Mouse (Mus musculus): ENCODE data around the gene Cog3. TPM values are rescaled to one million over a fixed set of nuclear protein-coding genes. Genes with fewer than 3 reads are reported as not detected.

The Cog3 gene
- total RNA-seq, 2 experiments from 2014 or later = 22.9 to 24.8 TPM

DNA sequence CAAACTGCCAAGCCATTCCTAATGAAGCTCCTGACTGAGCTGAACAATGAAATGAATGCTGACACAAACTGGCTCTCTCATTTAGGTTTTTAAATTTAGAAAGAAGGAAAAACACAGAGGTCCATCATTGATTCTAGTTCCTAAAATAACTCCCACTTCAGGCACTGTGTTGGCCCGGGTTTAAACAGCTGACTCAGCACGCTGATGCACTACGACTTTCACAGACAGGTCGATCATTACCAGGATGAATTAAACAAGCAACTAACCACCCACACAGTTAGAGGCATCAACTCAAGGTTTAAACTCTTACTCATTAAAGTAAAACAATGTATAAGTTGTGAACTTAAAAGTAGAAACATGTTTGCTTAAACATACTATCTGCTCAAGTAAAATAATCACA, 47.7 kb downstream of the Cog3 start:
- DNase-seq (ENCODE audit: low spot score in 2 of 2) = no peak

DNA sequence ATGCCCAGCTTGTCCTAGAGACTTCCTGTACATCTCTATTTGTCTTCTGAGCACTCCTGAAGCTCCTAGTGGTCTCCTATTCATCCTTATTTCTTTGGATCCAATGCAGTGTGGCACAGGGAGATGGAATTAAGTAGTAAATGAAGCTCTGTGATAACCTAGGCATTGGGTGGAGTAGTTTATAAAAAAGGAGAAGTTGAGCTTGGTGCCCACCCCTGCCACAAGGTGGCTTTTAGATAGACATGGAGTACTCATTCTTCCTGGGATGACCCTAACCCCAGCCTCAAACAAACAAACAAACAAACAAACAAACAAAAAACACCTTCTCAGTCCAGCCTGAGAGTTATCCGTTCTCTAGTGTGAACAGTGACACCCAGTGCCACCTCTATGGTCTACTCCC, 56.4 kb downstream of the Cog3 start:
- no peak for DNase-seq (ENCODE audit: low spot score in 2 of 2)

DNA sequence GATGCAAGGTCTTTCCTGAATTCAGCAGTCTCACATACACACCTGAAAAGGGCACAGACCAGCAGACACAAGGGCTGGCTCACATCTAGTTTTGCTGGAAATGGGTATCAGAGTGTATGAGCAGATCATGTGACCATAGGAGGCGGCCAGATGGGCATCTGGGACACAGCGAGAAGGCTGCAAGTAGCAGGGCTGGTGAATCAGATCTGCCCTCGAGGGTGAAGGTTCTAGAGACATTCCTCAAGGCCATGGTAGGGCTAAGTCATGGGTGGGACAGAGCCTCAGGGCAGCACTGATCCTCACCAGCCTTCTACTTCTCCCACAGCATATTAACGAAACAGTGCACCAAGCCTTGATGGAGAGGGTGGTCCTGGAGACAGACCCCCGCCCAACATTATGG, 58.2 kb downstream of the Cog3 start:
- no peak for DNase-seq (ENCODE audit: low spot score in 2 of 2)

DNA sequence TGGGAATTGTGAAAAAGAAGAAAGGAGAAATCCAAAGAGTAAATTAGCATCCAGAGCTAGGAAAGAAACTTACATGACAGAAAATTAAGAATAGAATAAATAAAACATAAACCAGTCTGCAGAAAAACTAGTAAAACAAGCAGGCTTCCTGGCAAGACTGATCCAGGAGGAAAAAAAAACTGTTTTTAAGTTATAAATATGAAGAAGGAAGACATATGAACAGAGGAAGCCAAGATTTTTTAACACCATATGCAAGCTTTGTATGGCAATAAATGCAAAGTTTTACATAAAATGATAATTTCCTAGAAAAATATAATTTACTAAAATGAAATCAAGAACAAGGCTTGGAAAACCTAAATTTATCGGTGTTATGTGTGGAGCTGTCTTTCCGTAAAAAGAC, 63.9 kb downstream of the Cog3 start:
- peak in 1 of 2 experiments; percentile 8 for DNase-seq (ENCODE audit: low spot score in 2 of 2)

DNA sequence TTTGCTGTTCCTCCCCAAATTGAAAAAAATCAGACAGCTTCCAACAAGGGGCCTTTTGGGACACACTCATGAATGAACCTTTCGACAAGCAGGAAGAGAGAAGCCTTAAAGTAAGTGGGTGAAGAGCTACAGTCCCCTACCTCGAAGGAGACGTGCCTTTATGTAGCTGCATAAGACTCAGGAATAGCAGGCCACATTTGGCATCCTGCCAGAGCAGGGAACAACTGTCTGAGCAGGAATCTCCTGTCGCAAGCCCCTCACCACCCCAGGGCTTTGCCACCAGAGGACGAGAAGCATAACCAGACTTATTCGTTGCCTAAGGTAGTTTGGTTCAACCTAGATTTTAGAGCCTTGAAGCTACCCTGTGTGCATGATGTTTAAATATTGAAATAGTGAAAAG, 78.0 kb downstream of the Cog3 start:
- DNase-seq (ENCODE audit: low spot score in 2 of 2) = no peak

DNA sequence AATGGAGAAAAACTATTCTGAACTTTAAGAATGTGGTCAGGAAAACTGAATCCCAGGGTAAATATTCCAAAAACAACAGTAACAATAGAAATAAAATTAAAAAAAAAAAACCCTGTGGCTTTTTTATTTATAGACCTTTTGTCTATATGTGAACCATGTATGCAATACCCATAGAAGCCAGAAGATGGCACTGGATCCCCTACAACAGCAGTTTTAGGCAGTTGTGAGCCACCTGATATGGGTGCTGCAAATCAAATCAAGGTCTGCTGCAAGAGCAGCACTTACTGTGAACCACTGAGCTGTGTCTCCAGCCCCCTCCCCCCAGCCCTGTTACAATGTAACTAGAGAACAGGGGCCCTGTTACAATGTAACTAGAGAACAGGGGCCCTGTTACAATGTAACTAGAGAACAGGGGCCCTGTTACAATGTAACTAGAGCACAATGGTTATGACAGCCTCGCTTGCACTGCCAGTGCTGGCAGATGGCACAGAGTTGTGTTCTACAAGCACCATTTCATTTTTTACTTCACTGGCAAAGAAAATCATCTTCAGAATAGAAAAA, 85.2 kb downstream of the Cog3 start:
- DNase-seq (ENCODE audit: low spot score in 2 of 2) = no peak

DNA sequence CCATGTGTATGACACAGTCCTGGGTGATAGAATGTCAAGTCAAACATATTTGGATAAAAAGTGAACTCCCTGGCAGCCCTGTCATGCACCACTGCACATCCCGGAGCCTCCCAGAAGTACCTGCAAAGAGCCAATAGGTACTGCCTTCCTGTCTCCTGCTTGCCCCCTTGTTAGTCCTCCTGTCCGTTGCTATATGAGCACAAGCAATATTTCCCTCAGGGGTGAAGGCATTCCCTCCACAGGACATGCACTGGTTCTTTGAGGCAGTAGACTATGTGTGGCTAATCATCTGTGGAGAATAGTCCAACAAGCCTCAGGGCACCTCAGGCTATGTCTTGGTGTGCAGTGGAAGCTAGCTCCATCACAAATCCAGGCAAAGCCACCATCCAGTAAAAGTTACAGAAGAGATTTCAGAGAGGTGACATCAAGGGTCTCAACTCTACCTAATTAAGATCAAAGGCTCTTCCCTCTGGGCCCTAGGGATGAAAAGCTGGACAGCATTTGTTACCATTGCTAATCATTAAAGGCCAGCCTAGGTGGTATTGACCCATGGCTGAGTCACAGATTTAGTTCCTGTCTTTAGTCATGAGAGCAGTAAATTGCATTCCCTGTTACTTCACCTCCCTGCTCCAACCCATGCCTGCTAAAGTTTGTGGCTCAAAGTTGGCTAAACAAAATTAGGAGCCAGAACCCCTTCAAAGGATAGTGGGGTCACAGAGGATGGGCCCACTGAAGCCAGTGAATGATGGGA, 88.7 kb downstream of the Cog3 start:
- DNase-seq (ENCODE audit: low spot score in 2 of 2) = no peak

DNA sequence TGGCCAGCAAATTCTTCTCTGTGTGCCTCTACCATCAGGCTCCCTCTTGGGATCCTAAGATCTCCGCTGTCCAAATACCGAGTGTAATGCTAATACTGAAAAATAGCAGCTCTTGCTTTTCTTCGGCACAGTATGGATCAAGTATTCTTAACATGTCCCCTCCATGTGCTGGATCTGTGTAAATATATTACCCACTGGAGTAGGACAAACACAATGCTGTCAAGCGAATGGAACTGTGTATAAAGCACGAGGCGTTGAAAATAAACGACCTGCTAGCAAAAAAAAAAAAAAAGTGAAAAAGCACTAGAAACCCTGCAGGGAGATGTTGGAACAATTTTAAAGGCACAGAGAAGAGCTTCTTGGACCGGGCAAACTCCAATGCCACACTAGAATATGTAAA, 92.8 kb downstream of the Cog3 start:
- no peak for DNase-seq (ENCODE audit: low spot score in 2 of 2)

DNA sequence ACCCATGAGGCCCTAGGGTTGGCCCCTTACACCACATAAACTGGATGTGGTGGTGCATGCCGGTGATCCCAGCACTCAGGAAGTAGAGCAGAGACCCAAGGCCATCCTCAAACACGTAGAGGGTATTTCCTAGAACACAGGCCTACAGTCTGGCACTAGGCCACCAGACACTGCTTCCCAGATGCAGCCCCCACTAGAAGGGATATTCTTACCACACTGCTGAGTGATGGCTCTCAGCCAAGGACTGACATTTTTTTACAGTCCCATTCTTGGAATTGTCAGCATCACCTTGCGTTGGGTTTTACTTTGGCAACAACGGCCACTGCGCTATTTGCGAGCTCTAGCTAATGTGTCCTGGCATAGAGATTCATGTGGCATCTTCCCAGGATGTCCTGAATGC, 93.4 kb downstream of the Cog3 start:
- DNase-seq (ENCODE audit: low spot score in 2 of 2) = no peak

Other genes with a start within 250 kb of the Cog3 start
- not detected for gene Spert, start 161.4 kb downstream of the Cog3 start, total RNA-seq (2021)
- not detected for gene Erich6b, start 112.3 kb downstream of the Cog3 start, total RNA-seq (2021)
- 10 to 100 TPM; 10.5 to 15.2 TPM for gene Slc25a30, start 32.5 kb upstream of the Cog3 start, total RNA-seq (2021)
- 1,000 to 10,000 TPM; 1,171 to 1,217 TPM for gene Tpt1, start 90.6 kb upstream of the Cog3 start, total RNA-seq (2021)
- 10 to 100 TPM; 39.6 to 40.3 TPM for gene Kctd4, start 200.5 kb upstream of the Cog3 start, total RNA-seq (2021)

Measured in layer of hippocampus, postnatal 14 days (tissue).